Mouse (Mus musculus) adrenal gland, adult 2 months (tissue): ENCODE measurements around the gene 1700001J03Rik. TPM values are rescaled to one million over a fixed set of nuclear protein-coding genes. Genes with fewer than 3 reads are reported as not detected.
"Not testable (repeated sequence)": the region's sequence is repeated elsewhere in the genome, so short reads cannot be mapped to it uniquely, and the experiment has no call there.

Experiments
- DNase-seq: peaks from one replicate; pipeline ENCODE4 v3.0.0; 2021
- long read RNA-seq: library from polyadenylated mRNA; stranded (forward); transcript quantifications from one replicate; pipeline ENCODE4 v2.0.0, GENCODE M21; 2021
- polyA plus RNA-seq: library from polyadenylated mRNA; depleted of rRNA; stranded (reverse); fragments of >200 nt; gene quantifications from 2 replicates; pipeline ENCODE4 v1.2.3, GENCODE M21; 2012; rRNA removed
- total RNA-seq, 2 experiments: library from RNA; stranded (reverse); gene quantifications; 2 replicates each; pipeline ENCODE4 v1.2.3; 2021

1700001J03Rik gene
- 1 to 10 TPM; 1.4 to 1.9 TPM for total RNA-seq
- 0.63 and 0.73 TPM in 2 replicates for polyA plus RNA-seq
- long read RNA-seq, result 0 reads

DNA sequence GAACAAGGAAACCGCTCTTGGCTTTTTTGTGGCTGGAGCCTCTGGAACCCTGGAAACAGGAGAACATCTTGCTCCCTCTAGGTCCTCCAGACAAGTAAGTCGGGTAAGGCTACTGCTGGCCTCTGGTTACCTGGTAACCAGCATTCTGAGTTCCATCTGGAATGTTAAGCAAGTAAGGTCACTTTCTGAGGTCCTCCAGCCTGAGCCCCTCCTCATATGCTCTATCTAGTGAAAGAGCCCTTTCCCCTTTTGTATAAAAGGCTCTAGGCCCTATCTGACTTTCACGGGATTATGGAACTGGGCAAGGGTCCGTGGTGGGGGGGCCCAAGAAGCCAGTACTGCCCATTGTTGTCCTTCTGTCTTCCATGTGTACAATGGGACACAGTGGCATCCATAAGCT, at the start of gene 1700001J03Rik:
1700001J03Rik (minus strand) TSS at position 101 of the 400 bp plus-strand sequence.
- not testable (repeated sequence) for DNase-seq

DNA sequence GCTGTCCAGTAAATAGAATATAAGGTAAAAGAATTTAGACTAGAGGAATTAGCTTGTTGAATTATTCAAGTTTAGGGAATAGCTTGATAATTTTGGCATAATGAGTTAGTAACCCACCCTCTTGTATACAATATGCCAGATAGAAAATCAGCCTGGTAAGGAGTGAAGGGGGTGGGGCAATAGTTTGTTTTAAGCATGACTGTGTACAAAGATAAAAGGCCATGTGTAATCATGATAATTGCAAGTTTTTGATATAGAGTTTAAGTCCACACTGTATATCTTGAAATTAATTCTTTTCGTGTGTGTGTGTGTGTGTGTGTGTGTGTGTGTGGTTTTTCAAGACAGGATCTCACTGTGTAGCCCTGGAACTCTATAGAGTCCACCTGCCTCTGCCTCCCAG, 49.2 kb upstream of the 1700001J03Rik start:
- no peak for DNase-seq

DNA sequence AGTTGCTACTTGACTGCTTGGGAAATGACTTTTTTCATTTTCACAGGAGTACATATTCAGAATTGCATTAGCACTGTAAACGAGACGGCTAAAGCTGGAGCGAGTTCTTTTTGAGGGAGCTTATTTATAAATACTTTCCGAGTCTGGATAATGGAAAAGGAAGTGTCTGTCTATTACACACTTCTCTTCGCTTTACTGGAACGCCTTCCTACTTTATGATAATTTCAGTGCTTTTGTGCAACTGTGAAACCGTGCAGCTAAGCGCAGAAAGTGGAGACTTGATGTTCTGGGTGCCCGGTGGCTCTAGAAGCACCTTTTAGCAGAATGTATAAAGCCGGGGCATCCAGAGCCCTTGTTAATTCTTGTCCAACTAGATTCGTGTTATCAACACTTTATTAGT, 47.7 kb upstream of the 1700001J03Rik start:
- no peak for DNase-seq

DNA sequence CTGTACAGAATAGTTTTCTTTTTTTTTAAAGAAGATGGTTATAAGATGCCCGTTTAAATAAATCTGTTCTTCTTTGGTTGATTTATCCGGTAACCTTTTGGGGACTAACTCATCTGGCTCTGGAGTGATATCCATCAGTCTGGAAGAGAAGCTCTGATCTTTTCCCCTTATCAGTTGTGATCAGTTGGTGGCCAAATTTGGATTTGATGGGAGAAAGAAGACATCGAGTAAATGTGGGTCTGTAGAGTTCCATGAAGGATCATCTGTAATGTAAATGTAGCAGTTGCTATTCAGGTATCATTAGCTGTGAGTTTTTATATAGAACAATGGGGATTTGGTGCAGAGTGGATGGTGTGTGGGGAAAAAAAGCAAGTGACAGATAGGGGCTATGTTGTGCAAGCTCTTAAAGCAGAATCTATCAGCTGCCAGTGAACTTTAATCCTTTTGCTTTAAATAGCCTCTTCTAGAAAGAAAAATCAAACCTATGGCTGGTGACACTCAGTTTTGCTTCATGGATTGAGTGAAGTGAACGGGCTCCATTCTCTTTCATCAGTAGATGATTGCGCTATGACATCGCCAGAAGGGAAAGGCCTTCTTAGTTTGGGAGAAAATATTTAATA, 47.1 kb upstream of the 1700001J03Rik start:
- DNase-seq, result no peak

DNA sequence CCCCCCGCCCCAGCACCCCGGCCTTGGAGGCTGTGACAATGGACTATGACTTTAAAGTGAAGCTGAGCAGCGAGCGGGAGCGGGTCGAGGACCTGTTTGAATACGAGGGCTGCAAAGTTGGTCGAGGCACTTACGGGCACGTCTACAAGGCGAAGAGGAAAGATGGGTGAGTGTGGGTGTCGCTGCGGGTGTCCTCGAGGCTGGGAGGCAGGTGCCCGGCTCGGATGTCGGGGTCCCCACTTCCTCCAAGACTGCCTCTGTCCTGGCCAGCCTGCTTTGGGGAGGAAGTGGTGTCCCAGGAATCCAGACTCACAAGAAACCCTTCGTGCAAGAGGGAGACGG, 46.5 kb upstream of the 1700001J03Rik start:
- no peak for DNase-seq

DNA sequence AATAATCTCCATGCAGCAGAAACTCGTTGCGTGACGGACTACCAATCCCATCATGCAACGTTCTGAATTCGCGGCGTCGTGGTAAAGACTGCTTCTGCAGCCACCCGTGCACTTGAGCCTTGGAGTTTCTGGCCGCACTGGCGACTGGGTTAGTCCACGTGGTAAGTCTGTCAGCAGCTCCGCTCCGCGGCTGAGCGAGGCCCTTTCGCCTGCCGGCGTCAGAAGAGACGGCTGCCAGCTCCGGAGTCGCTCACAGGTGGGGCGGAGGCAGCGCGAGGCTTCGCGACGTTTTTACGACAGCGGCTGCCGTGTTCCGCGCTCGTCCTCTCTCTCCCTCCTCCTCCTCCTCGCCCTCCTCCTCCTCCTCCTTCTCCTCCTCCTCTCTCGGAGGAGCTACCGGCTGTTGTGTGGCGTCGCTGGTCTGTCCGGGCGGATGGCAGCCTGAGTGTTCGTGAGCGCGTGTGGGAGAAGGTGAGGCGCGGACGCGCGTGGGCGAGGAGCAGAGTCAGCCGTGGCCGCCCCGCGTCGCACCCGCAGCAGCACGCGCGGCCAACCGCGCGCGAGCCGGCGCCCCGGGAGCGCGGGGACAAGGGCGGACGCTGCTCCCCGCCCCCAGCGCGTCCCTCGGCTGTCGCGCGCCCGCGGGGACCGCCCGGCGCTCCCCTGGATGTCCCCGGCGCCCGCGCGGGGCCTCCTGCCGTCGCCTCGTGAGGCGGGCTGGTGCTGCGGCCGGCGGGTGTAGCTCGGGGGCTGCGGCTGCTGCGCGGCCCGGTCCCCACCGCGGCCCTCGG, 46.0 kb upstream of the 1700001J03Rik start, which contains the start of gene Cdk8:
Cdk8 (plus strand) TSS at position 367 of the 791 bp plus-strand sequence.
- DNase-seq, result peak; percentile 96

DNA sequence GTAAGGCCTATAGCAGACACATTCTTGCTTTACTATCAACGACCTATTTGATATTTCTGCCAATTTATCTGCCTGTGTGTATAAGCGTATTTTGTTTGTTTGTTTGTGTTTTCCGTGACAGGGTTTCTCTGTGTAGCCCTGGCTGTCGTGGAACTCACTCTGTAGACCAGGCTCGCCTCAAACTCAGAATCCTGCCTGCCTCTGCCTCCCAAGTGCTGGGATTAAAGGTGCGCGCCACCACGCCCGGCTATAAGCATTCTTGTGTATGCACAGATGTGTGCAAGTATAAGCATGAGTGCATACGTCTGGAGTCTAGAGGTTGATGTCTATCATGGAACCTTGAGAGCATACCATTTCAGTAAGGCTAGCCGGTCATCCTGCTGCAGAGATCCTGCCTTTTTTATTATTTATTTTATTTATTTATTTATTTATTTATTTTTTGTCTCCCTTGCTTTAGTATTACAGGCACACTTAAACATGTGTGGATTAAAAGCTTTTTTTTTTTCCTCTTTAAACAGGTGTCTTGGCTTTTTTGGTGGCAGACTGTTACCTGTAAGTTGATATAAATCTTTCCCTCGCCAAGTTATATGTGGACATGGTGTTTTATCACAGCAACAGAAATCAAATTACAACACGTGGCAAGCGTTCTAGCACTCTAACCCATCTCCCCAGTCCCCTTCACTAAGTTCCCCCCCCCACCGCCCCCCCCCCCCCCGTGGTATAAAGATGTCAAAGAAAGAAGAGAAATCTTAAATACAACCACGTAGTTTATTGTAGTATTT, 45.0 kb upstream of the 1700001J03Rik start:
- DNase-seq, result no peak

DNA sequence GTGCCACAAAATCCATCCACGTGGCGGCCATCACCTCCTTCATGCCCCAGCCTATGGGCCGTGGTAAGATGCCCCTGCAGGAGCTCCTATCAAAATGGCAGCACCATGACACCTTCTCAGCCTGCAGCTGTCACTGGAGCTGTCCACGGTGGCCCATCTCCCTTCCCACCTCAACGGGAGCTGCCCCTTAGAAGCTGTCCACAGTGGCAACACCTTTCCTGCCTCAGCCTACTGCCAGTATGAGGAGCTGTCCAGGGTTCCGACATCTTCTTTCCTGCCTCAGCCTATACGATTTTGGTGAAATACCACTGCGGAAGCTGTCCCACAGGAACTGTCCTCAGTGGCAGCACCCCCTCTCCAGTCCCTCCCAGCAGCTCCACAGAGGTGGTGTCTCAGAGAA, 42.4 kb upstream of the 1700001J03Rik start:
- DNase-seq, result no peak

DNA sequence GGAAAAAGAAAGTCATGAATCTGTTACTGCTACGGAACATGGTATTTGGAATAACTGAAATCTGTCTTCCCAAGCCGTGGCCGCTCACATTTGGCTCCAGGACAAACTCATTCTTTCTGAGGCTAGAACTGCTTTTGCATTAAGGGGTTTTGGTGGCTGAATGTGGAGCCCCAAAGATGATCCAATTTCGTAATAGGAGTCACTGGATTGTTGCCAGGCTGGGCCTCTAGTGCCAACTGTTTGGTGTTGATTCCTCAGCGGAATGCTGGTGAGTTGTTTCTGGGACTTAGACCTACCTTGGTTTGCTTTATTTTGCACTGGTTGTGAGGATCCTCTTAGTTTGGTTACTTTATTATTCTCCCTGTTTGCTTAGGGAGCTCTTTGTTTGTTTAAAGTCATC, 38.7 kb upstream of the 1700001J03Rik start:
- no peak for DNase-seq

DNA sequence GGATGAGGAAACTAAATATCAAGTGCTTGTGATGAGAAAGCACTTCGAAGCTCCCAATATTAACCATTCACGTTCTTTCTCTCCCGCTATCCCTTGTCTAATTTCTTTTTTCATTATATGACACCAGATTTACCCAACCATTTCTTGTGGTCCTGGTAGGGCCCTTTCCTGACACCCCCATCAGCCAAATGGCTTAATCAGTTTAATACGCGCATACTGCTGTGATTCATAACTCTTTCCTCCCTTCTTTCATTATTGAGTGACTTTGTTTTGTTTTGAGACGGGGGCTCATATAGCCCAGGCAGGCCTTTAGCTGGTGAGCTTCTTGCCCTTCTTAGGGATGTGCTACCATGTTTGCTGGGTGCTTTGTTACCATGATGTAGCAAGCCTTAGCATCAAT, 36.6 kb upstream of the 1700001J03Rik start:
- no peak for DNase-seq

DNA sequence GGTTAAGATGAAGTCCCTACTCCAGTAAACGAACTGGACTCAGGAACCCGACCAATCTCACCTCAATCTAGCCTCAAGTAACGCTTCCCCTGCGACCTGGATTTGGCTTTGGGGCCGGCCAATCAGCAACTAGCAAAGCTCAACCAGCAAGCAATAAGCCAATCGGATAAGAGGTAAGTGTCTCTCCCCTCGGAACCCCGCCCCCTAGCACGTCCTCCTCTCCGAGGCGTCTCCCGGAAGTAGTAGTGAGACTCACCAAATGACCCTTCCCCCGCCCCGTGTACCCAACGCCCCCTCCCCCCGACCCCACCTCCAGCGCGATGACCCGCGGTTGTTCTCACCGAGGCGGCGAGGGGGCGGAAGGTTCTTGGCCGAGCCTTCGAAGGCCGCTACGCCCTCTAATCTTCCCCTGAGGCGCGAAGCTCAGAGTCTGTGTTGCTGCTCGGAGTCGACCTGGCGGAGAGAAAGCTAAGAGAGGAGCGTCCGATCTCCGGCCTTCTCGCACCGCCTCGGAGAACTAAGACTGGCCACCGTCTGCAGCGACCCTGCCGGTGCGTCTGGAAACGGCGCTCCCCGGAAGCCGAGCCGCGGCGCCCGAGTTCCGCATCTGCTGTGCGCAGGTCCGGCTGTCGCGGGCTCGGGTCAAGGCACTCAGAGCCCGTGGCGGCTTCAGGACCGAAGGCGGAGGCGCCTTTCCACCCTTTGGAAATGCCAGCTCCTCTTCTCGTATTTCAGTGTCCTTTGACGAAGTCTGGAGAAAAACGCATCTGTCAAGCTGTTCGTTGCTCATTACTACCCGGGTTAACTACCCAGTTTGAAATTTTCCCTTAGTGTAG, 36.0 kb upstream of the 1700001J03Rik start, which contains the start of gene Rnf6:
Rnf6 (minus strand) TSS at position 677 of the 836 bp plus-strand sequence.
- peak; percentile 96 for DNase-seq

DNA sequence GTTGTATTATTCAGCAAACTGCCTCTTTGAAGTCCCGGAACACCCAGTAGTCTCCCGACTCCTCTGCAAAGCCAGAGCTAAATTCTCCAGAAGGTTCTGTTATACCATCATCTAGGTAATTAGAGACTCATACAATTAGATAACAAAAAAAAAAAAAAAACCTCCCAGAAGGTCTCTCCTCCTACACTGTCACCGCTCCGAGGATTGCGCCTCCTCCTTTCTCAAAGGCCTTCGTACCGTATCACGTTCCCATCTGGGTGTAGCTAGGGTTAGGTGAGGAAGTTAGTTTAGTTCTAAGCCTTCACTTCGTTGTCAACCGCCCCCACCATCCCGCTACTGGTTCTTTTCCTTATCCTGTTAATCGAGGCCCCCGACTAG, 35.4 kb upstream of the 1700001J03Rik start:
- DNase-seq, result no peak

DNA sequence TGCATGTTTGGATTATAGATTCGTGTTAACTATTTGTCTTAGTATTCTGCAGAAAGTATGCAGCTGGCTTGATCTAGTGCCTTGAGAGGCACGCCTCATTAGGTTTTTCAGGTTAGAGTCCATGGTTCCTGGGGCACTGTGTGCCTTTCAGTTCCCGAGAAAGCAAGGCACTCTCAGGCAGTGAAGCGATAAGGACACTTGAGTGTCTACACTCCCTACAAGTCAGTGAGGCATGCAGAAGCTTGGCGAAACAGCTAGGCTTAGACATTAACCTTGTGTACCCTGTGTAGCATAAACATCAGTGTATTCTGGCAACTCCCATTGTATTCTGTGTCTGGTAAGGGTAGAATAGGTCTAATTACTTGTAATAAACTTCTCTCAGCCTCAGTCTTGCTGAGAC, 20.4 kb upstream of the 1700001J03Rik start:
- DNase-seq, result no peak

DNA sequence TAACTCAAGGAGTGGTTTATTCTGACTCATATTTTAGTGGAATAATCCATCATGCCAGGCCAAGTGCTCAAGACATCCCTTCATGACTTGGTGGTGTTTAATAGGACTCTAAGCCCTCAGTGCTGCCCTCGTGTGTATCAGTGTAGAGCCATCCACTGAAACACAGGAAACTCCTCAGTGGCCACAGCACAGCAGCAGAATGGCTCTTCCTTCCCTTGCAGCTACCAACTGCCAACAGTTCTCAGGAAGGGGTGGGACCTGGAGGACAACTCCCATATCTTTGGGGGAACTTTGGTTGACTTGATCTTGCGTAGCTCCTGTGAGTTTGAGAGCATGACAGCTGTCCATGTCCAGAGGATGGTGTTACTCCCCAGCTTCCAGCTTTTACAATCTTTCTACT, 18.8 kb upstream of the 1700001J03Rik start:
- DNase-seq, result no peak

DNA sequence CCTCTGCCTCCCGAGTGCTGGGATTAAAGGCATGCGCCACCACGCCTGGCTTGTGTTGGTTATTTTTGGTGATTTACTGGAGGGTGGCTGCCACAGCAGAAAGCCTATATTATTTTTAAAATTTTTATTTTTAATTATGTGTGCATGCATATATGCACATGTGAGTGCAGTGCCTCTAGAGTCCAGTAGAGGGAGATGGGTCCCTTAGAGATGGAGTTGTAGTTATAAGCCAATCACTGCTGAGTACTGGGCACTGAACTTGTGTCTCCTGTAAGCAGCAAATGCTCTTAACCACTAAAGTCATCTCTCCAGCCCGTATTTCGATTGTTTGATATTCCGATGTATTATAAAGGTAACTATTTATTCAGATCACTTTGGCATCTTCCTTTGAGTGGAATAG, 15.5 kb upstream of the 1700001J03Rik start:
- DNase-seq, result no peak

DNA sequence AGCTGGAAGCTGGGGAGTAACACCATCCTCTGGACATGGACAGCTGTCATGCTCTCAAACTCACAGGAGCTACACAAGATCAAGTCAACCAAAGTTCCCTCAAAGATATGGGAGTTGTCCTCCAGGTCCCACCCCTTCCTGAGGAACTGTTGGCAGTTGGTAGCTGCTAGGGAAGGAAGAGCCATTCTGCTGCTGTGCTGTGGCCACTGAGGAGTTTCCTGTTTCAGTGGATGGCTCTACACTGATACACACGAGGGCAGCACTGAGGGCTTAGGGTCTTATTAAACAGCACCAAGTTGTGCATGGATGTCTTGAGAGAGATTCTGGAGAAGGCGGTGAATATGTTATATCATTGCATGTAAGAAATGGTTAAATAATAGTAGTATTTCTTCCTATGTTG, 14.4 kb upstream of the 1700001J03Rik start:
- DNase-seq, result no peak

DNA sequence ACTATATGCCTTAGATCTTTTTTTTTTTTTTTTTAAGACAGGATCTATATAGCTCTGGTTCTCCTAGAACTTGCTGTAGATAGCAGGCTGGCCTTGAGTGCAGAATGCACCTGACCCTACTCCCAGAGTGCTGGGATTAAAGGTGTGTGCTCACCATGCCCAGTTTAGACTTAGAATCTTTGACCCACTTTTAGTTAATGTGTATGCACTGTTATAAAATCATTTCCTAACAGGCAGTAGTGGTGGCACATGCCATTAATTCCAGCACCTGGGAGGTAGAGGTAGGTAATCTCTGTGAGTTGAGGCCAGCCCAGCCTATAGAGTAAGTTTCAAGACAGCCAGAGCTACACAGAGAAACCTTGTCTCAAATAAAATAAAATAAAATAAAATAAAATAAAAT, 14.0 kb upstream of the 1700001J03Rik start:
- no peak for DNase-seq

DNA sequence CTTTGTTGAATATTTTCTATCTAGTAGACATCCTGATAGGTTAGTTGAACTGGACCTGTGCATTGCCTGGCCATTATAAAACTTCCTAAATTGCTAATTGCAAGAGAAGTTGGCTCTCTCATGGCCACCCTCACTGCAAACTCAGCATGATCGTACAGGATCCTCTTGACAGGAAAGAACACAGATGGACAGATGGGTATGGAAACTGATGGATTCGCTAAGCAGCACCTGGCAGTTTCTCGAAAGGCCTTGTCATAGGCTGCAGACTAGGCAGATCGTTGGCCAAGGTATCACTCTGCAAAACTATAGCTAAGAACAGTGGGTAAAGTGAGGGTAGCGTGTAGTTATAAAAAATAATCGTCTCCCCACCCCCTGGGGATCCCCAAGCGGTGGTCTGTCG, 8.3 kb upstream of the 1700001J03Rik start:
- DNase-seq, result no peak

DNA sequence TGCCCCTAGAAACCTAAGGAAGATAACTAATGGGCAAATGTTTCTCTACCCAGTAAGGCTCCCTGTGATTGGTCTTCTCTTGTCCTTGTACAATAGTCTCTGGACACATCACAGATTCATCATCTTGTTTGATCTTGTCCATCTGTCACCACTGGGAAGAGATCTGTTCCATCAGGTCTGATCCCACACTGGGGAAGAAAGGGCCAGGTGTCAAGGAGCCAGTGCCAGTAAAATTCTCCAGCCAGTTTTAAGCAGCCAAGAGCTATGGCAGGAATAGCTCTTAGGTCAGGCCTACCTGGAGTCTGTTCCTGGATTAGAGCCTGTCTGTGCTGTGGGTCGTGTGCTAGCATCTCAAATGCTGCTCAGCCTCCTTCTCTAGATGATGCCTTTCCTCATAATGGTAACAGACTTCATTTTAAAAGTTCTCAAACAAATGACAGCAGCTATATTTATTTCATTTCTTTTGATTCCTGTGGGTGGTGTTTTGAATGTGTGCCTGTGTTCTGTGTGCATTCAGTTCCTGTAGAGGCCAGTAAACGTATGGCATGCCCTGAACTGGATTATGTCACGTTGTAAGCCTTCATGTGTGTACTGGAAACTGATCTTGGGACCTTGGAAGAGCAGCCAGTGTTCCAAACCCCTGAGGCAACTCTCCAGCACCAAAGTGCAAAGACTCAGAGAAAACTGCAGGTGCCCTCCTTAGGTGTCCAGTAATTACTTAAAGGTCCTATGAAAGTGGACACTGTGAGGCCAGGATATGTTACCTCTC, 5.6 kb upstream of the 1700001J03Rik start:
- DNase-seq, result no peak

DNA sequence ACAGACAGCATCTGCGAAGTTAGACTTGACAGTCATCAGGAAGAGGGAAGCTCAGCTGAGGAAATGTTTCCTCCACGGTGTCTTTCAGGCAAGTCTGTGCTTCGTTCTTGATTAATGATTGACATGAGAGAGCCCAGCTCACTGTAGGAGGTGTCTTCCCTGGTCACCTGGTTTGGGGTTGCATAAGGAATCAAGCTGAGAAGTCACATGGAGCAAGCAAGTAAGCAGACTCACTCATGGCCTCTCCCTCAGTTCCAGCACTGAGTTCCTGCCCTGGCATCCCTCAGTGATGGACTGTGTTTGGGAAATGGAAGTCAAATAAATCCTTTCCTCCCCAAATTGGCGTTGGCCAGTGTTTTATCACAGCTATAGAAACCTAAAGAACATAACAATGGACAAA, 5.0 kb upstream of the 1700001J03Rik start:
- no peak for DNase-seq

DNA sequence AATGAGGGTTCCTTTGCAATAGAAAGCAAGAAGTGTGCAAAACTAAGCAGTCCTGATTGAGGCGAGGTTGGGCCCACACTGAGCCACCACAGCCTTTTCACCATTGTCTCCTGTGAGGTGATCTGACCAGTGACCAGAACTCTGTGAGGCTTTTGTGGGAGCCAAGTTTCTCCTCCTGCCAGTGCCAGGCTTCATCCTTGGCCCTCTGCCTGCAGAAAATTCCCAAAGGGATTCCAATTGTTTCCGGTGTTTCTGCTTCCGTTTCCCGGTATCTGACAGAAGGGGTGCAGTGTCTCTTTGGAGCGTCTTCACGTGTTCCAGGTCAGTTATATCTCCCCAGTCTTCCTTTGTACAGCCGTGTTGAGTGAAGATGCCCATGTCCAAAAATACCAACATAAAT, 3.6 kb upstream of the 1700001J03Rik start:
- no peak for DNase-seq
